Mouse (Mus musculus): ENCODE data around the gene Hoxc13.

DNA sequence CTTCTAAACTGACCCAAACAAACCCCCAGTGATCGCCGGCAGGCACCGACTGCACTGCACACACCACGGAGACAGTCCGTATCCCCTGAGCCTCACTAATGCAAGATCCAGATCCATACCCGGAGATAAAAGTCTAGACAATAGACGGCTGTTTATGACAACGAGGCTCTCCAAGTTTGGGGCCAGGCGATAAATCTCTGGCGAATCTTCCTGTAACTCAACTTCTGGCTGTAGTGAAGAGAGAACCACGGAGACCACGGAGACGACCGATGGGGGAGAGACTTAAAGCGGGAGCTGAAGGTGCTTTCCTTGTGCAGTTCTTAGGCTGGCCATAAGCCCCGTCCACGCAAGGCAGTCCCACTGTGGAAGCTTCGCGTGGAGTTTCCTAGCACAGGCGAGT, 28.8 kb downstream of the Hoxc13 start:
- TF ChIP-seq POLR2A (IDR thresholded peaks at IDR 0.05; ENCODE audit: extremely low read depth, insufficient read depth, low read length) (no peak), CTCF (IDR thresholded peaks at IDR 0.05; ENCODE audit: extremely low read depth, insufficient read depth, low read length) (no peak)
